Mouse (Mus musculus) layer of hippocampus, postnatal 14 days (tissue): ENCODE data around the gene Gm26620. TPM values are rescaled to one million over a fixed set of nuclear protein-coding genes. Genes with fewer than 3 reads are reported as not detected.

Source experiments
- DNase-seq, 2 experiments: peaks; one replicate each; pipeline ENCODE4 v3.0.0; 2021 to 2022; ENCODE audit warnings: low spot score in 2 of 2, mixed read lengths in 1 of 2
- total RNA-seq, 2 experiments: library from RNA; stranded (reverse); gene quantifications; 2 replicates each; pipeline ENCODE4 v1.2.3; 2021

Gm26620 gene
- total RNA-seq, 2 experiments from 2014 or later: 0.85 to 1.1 TPM

GRCm38 (mm10) chr1:170868107-170868904 is 16.6 kb upstream of the Gm26620 start:
- DNase-seq: peak; percentile 53 to 88

- no peak for DNase-seq
Measured at GRCm38 (mm10) chr1:170868905-170869283, 16.0 kb upstream of the Gm26620 start.

GRCm38 (mm10) chr1:170871402-170871801 is 13.5 kb upstream of the Gm26620 start:
- DNase-seq: no peak

- DNase-seq: no peak
Measured at GRCm38 (mm10) chr1:170871961-170872360, 12.9 kb upstream of the Gm26620 start.

GRCm38 (mm10) chr1:170875676-170876075 is 9.2 kb upstream of the Gm26620 start:
- DNase-seq: no peak

GRCm38 (mm10) chr1:170876906-170877305 is 8.0 kb upstream of the Gm26620 start:
- no peak for DNase-seq

GRCm38 (mm10) chr1:170882915-170883485 is 1.9 kb upstream of the Gm26620 start:
- DNase-seq: no peak

- no peak for DNase-seq
Measured at GRCm38 (mm10) chr1:170884390-170884789, 475 bp upstream of the Gm26620 start.

- no peak for DNase-seq
Measured at GRCm38 (mm10) chr1:170886044-170886458, 1.2 kb downstream of the Gm26620 start.

- no peak for DNase-seq
Measured at GRCm38 (mm10) chr1:170889310-170889709, 4.4 kb downstream of the Gm26620 start.

GRCm38 (mm10) chr1:170891646-170892045 is 6.8 kb downstream of the Gm26620 start:
- DNase-seq: no peak

GRCm38 (mm10) chr1:170892279-170892678 is 7.4 kb downstream of the Gm26620 start:
- no peak for DNase-seq

GRCm38 (mm10) chr1:170894603-170895602 is 10.0 kb downstream of the Gm26620 start:
- DNase-seq: peak in 1 of 2 experiments; percentile 69

GRCm38 (mm10) chr1:170896651-170897281 is 11.9 kb downstream of the Gm26620 start:
- DNase-seq: no peak

GRCm38 (mm10) chr1:170898413-170899075 is 13.7 kb downstream of the Gm26620 start:
- DNase-seq: no peak

- peak; percentile 28 to 82 for DNase-seq
Measured at GRCm38 (mm10) chr1:170900799-170901467, 16.1 kb downstream of the Gm26620 start.

GRCm38 (mm10) chr1:170901536-170902238 is 16.8 kb downstream of the Gm26620 start:
- DNase-seq: peak; percentile 85 to 92

GRCm38 (mm10) chr1:170903485-170903884 is 18.6 kb downstream of the Gm26620 start:
- no peak for DNase-seq

GRCm38 (mm10) chr1:170907111-170907455 is 22.2 kb downstream of the Gm26620 start:
- DNase-seq: no peak
